Mouse (Mus musculus): ENCODE measurements at regions not wholly inside any gene's neighbourhood (a gene's known extent, or its start where the extent isn't known, plus 50 kb on each side); places are given as distances from the start of the nearest gene placed in this dataset.

DNA sequence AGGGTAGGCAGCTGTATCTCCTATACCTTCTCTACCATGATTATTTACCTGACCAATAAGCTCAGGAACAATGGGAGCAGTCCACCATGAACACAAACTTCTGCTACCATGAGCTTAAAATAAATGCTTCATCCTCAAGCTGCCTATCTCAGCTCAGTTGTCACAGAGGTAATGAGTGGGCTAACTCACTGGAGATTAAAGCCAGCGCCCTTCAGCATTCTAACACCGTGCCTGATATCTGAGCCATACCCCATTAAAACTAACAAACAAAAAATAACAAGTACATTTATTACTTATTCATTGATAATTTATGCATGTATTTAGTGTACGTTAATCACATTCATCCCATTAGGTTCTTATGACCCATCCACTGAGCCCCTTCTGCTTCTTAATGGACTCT is 128.6 kb downstream of the Klf5 start:
- H3K4me1 ChIP-seq (ENCODE audit: control insufficient read depth, insufficient read depth, low read length) = no peaks in the 10 kb centered on the region; the same call in 1 of the 2 replicates
- H3K4me3 ChIP-seq (ENCODE audit: insufficient read depth, low read length) = no peak overlapping the region
- TF ChIP-seq POLR2A (IDR thresholded peaks at IDR 0.05; ENCODE audit: extremely low read depth, insufficient read depth, low read length) (no peak), CTCF (IDR thresholded peaks at IDR 0.05; ENCODE audit: extremely low read depth, insufficient read depth, low read length) (no peak)
- no peak overlapping the region for H3K27ac ChIP-seq (ENCODE audit: insufficient read depth, low read length)

GRCm38 (mm10) chr14:99430323-99430722 is 131.8 kb downstream of the Klf5 start:
- H3K4me3 ChIP-seq (ENCODE audit: insufficient read depth, low read length) = no peak overlapping the region
- no peak for TF ChIP-seq CTCF (IDR thresholded peaks at IDR 0.05; ENCODE audit: extremely low read depth, insufficient read depth, low read length)
- TF ChIP-seq POLR2A (IDR thresholded peaks at IDR 0.05; ENCODE audit: extremely low read depth, insufficient read depth, low read length) = no peak

DNA sequence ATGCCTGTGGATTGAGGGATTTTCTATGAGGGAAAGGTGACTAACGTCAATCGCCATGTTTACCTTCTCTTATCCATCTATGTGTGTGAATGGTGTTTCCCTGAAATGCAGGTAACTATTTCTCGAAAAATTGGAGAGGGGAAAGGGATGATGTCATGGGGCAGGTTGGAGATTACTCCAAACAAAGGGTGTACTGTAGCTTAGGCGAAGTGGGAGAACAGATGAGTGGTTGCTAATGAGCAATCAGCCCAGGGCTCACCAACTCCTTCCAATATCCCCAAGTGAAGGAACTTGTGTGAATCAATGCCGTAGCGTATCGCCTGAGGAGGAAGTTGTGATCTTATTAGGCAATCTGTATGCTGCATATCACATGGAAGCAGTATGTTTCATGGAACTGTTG is 133.2 kb downstream of the Klf5 start:
- no peaks in the 10 kb centered on the region for H3K4me1 ChIP-seq (ENCODE audit: control insufficient read depth, insufficient read depth, low read length)
- no peak overlapping the region for H3K27ac ChIP-seq (ENCODE audit: insufficient read depth, low read length)
- H3K4me3 ChIP-seq (ENCODE audit: insufficient read depth, low read length) = no peak overlapping the region
- TF ChIP-seq POLR2A (IDR thresholded peaks at IDR 0.05; ENCODE audit: extremely low read depth, insufficient read depth, low read length) (no peak), CTCF (IDR thresholded peaks at IDR 0.05; ENCODE audit: extremely low read depth, insufficient read depth, low read length) (no peak)

More at GRCm38 (mm10) chr14:99430323-99430722, 131.8 kb downstream of the Klf5 start:
- H3K27ac ChIP-seq (ENCODE audit: insufficient read depth, low read length) = no peak overlapping the region
- H3K4me1 ChIP-seq (ENCODE audit: control insufficient read depth, insufficient read depth, low read length) = no peaks in the 10 kb centered on the region; the same call in 1 of the 2 replicates

DNA sequence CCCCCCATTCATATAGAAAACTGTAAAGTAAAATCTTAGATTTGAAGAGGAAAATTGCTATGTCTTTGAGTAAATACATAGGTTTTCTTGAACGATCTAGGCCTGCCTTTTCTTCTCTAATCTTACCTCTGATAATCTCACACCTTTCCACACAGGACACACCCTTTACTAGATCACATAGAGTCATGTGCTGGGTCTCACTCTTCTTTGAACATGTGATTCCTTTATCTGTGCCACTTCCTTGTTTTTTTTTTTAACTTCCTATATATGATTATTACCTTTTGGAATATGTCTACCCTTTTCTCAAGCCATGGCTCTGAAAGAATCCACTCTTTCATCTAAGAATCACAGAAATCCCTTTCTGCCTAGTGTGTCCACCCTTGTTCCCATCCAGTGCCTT is 136.2 kb downstream of the Klf5 start:
- Histone ChIP-seq H3K27ac (ENCODE audit: insufficient read depth, low read length) (no peak overlapping the region), H3K4me1 (ENCODE audit: control insufficient read depth, insufficient read depth, low read length) (no peaks in the 10 kb centered on the region)
- TF ChIP-seq POLR2A (IDR thresholded peaks at IDR 0.05; ENCODE audit: extremely low read depth, insufficient read depth, low read length) (no peak), CTCF (IDR thresholded peaks at IDR 0.05; ENCODE audit: extremely low read depth, insufficient read depth, low read length) (no peak)

DNA sequence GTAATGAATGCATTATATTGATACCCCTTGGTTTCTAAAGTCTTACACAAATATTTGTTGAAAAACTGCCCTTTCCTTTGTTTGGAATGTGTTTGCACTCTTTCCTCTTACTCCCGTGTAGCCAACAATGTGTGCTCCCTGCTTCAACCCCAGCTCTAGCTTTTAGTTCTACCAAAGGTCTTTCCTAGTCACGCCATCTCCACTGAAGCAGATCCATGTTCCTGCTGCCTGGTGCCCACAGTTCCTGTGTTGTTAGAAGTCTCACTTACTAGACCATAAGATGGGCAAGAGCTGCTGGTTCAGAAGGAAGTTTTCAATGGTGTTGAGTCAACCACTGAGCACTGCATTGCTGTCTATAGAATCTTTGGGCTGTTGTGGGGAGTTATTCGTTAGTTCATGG is 137.0 kb downstream of the Klf5 start:
- no peak overlapping the region for H3K27ac ChIP-seq (ENCODE audit: insufficient read depth, low read length)
- H3K4me3 ChIP-seq (ENCODE audit: insufficient read depth, low read length) = no peak overlapping the region
- no peaks in the 10 kb centered on the region for H3K4me1 ChIP-seq (ENCODE audit: control insufficient read depth, insufficient read depth, low read length)
- TF ChIP-seq CTCF (IDR thresholded peaks at IDR 0.05; ENCODE audit: extremely low read depth, insufficient read depth, low read length) (no peak), POLR2A (IDR thresholded peaks at IDR 0.05; ENCODE audit: extremely low read depth, insufficient read depth, low read length) (no peak)

More for the DNA sequence above, 136.2 kb downstream of the Klf5 start:
- no peak overlapping the region for H3K4me3 ChIP-seq (ENCODE audit: insufficient read depth, low read length)

- Histone ChIP-seq H3K4me1 (ENCODE audit: control insufficient read depth, insufficient read depth, low read length) (no peaks in the 10 kb centered on the region), H3K4me3 (ENCODE audit: insufficient read depth, low read length) (no peak overlapping the region), H3K27ac (ENCODE audit: insufficient read depth, low read length) (no peak overlapping the region)
- TF ChIP-seq CTCF (IDR thresholded peaks at IDR 0.05; ENCODE audit: extremely low read depth, insufficient read depth, low read length) (no peak), POLR2A (IDR thresholded peaks at IDR 0.05; ENCODE audit: extremely low read depth, insufficient read depth, low read length) (no peak)
Measured at GRCm38 (mm10) chr14:99436051-99436450, 137.6 kb downstream of the Klf5 start.

DNA sequence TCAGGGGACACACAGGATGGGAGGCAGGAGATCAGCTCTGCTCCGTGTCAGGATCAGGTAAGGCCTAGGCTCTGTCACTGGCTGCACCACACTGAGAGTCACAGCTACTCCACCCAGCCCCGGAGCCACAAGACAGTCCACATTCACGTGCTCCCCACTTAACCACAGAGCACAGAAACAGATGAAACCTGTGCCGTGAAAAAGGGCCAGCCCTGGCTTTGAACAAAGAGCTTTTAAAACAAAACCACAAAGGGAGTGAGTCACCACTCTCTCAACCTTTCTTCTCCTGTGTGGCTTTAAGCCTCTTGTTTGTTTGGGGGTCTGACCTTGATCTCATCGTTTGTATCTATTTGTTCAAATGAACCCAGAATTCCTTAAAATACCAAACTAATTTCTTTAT is 150.6 kb downstream of the Klf5 start:
- no peak overlapping the region for H3K27ac ChIP-seq (ENCODE audit: insufficient read depth, low read length)
- H3K4me3 ChIP-seq (ENCODE audit: insufficient read depth, low read length) = no peak overlapping the region
- TF ChIP-seq POLR2A (IDR thresholded peaks at IDR 0.05; ENCODE audit: extremely low read depth, insufficient read depth, low read length) (no peak), CTCF (IDR thresholded peaks at IDR 0.05; ENCODE audit: extremely low read depth, insufficient read depth, low read length) (no peak)
- H3K4me1 ChIP-seq (ENCODE audit: control insufficient read depth, insufficient read depth, low read length) = no peaks in the 10 kb centered on the region

- Histone ChIP-seq H3K4me3 (ENCODE audit: insufficient read depth, low read length) (no peak overlapping the region), H3K4me1 (ENCODE audit: control insufficient read depth, insufficient read depth, low read length) (no peaks in the 10 kb centered on the region), H3K27ac (ENCODE audit: insufficient read depth, low read length) (no peak overlapping the region)
- TF ChIP-seq POLR2A (IDR thresholded peaks at IDR 0.05; ENCODE audit: extremely low read depth, insufficient read depth, low read length) = no peak
- no peak for TF ChIP-seq CTCF (IDR thresholded peaks at IDR 0.05; ENCODE audit: extremely low read depth, insufficient read depth, low read length)
Measured at GRCm38 (mm10) chr14:99449870-99450269, 151.4 kb downstream of the Klf5 start.

- Histone ChIP-seq H3K4me3 (ENCODE audit: insufficient read depth, low read length) (no peak overlapping the region), H3K27ac (ENCODE audit: insufficient read depth, low read length) (no peak overlapping the region), H3K4me1 (ENCODE audit: control insufficient read depth, insufficient read depth, low read length) (no peaks in the 10 kb centered on the region)
- TF ChIP-seq POLR2A (IDR thresholded peaks at IDR 0.05; ENCODE audit: extremely low read depth, insufficient read depth, low read length) (no peak), CTCF (IDR thresholded peaks at IDR 0.05; ENCODE audit: extremely low read depth, insufficient read depth, low read length) (no peak)
Measured at GRCm38 (mm10) chr14:99451110-99451795, 152.8 kb downstream of the Klf5 start.

DNA sequence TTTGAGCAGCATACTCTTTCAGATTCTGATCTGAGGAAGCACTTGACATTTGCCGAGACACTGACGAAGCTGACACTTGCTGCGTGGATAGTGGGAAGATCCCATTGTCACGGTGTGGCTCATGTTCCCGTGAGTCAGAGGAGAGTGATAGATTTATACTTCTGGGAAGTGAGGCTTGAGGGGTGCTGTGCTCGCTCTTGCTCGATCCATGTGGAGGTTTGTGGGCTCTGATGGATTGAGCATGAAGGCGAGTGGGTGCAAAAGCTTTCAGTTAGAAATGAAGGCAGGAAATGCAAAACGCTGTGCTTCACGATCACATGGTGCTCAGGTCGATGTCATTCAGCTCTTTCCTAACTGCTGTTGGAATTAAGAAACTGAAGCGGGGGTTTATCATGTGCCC is 155.4 kb downstream of the Klf5 start:
- Histone ChIP-seq H3K4me3 (ENCODE audit: insufficient read depth, low read length) (no peak overlapping the region), H3K4me1 (ENCODE audit: control insufficient read depth, insufficient read depth, low read length) (no peaks in the 10 kb centered on the region), H3K27ac (ENCODE audit: insufficient read depth, low read length) (no peak overlapping the region)
- TF ChIP-seq POLR2A (IDR thresholded peaks at IDR 0.05; ENCODE audit: extremely low read depth, insufficient read depth, low read length) (no peak), CTCF (IDR thresholded peaks at IDR 0.05; ENCODE audit: extremely low read depth, insufficient read depth, low read length) (no peak)
